Mouse (Mus musculus): ENCODE measurements around the gene Cmss1.

GRCm38 (mm10) chr16:57317127-57317526 lies 289.5 kb downstream of the Cmss1 start:
- TF ChIP-seq CTCF (IDR thresholded peaks at IDR 0.05; ENCODE audit: borderline replicate concordance, extremely low read depth, insufficient read depth, insufficient read length) (no peak), POLR2A (IDR thresholded peaks at IDR 0.05; ENCODE audit: borderline replicate concordance, extremely low read depth, insufficient read depth, insufficient read length, poor library complexity, severe bottlenecking) (no peak)
